Mouse (Mus musculus) heart, postnatal 4 days (tissue): ENCODE measurements around the gene Rabl2. TPM values are rescaled to one million over a fixed set of nuclear protein-coding genes. Genes with fewer than 3 reads are reported as not detected.

ENCODE experiments used
- DNase-seq: peaks from one replicate; pipeline ENCODE4 v3.0.0; 2021
- total RNA-seq, 2 experiments: library from RNA; stranded (reverse); gene quantifications; 2 replicates each; pipeline ENCODE4 v1.2.3; 2021

The Rabl2 gene
- total RNA-seq, 2 experiments from 2014 or later = 6.9 to 8.3 TPM

- DNase-seq = no peak
Measured at GRCm38 (mm10) chr15:89550506-89550905, 41.2 kb downstream of the Rabl2 start.

GRCm38 (mm10) chr15:89548837-89549236, 42.9 kb downstream of the Rabl2 start:
- DNase-seq = peak; percentile 36

- DNase-seq = peak; percentile 36
Measured at GRCm38 (mm10) chr15:89547824-89548601, 43.7 kb downstream of the Rabl2 start.

- no peak for DNase-seq
Measured at GRCm38 (mm10) chr15:89547321-89547720, 44.4 kb downstream of the Rabl2 start.

- no peak for DNase-seq
Measured at GRCm38 (mm10) chr15:89544171-89544570, 47.6 kb downstream of the Rabl2 start.

- no peak for DNase-seq
Measured at GRCm38 (mm10) chr15:89533843-89534207, 57.9 kb downstream of the Rabl2 start.

- DNase-seq = no peak
Measured at GRCm38 (mm10) chr15:89532924-89533842, 58.5 kb downstream of the Rabl2 start.

Other genes with a start within 250 kb of the Rabl2 start
- gene Lmf2, start 236.3 kb downstream of the Rabl2 start, total RNA-seq = 10 to 100 TPM; 54.0 to 55.5 TPM
- 10 to 100 TPM; 91.0 to 99.7 TPM for gene Ncaph2, start 236.2 kb downstream of the Rabl2 start, total RNA-seq
- 10 to 100 TPM; 13.6 to 14.1 TPM for gene Sco2, start 218.1 kb downstream of the Rabl2 start, total RNA-seq
- under 1 TPM; 0.31 to 0.72 TPM for gene Tymp, start 214.9 kb downstream of the Rabl2 start, total RNA-seq
- gene Odf3b, start 212.6 kb downstream of the Rabl2 start, total RNA-seq = under 1 TPM; 0.26 to 0.72 TPM
- not detected for gene Klhdc7b, start 207.0 kb downstream of the Rabl2 start, total RNA-seq
- not detected for gene Syce3, start 181.4 kb downstream of the Rabl2 start, total RNA-seq
- 100 to 1,000 TPM; 585 to 617 TPM for gene Cpt1b, start 166.1 kb downstream of the Rabl2 start, total RNA-seq
- gene C730034F03Rik, start 162.3 kb downstream of the Rabl2 start, total RNA-seq = 1 to 10 TPM; 1.1 to 1.8 TPM
- gene Gm44502, start 162.2 kb downstream of the Rabl2 start, total RNA-seq = 10 to 100 TPM in 1 of 2 experiments, 1 to 10 TPM in 1; 2.1 to 11.6 TPM
- 10 to 100 TPM; 68.2 to 94.0 TPM for gene Chkb, start 162.0 kb downstream of the Rabl2 start, total RNA-seq
- gene Mapk8ip2, start 138.0 kb downstream of the Rabl2 start, total RNA-seq = under 1 TPM; 0.10 to 0.34 TPM
- 10 to 100 TPM; 12.0 to 14.6 TPM for gene Arsa, start 114.5 kb downstream of the Rabl2 start, total RNA-seq
- gene Shank3, start 92.3 kb downstream of the Rabl2 start, total RNA-seq = 10 to 100 TPM; 70.0 to 73.7 TPM
- 1 to 10 TPM in 1 of 2 experiments, under 1 TPM in 1; 0.76 to 1.3 TPM for gene Acr, start 23.6 kb downstream of the Rabl2 start, total RNA-seq
- not detected for gene Syt10, start 249.9 kb upstream of the Rabl2 start, total RNA-seq